8 mouse cellular contexts compared by ENCODE assay signal in genomic region chr4:147809966-147810304, GRCm38 (mm10). TPM values are rescaled to one million over a fixed set of nuclear protein-coding genes. Genes with fewer than 3 reads are reported as not detected.
DNase-seq lines count a peak whose midpoint lies in the region; ATAC-seq and TF ChIP-seq lines count a peak whose summit lies in the region.
"Not testable (repeated sequence)": the region's sequence is repeated elsewhere in the genome, so short reads cannot be mapped to it uniquely, and the experiment has no call there.

No protein-coding gene starts in this region.

- not testable (repeated sequence) for H3K9me3 ChIP-seq in ES-E14 (ENCODE audit: control insufficient read depth, insufficient read depth, low read depth, low read length); forebrain, embryonic 11.5 days (ENCODE audit: control insufficient read depth, low read length); heart, embryonic 11.5 days (replicated peaks; ENCODE audit: control insufficient read depth, low read length); hindbrain, embryonic 15.5 days; kidney, postnatal 0 days (replicated peaks; ENCODE audit: low read length); liver, embryonic 14.5 days (ENCODE audit: control insufficient read depth, low read length); midbrain, embryonic 11.5 days (ENCODE audit: control insufficient read depth, low read length); neural tube, embryonic 15.5 days (replicated peaks)

- ATAC-seq in forebrain, embryonic 11.5 days (replicated peaks; ENCODE audit: low FRiP score); heart, embryonic 11.5 days (replicated peaks; ENCODE audit: insufficient number of reproducible peaks, low FRiP score, low TSS enrichment); hindbrain, embryonic 15.5 days (ENCODE audit: low FRiP score, low read depth); kidney, postnatal 0 days (replicated peaks; ENCODE audit: low FRiP score, low read depth); neural tube, embryonic 15.5 days (ENCODE audit: low FRiP score): not testable (repeated sequence)
- ATAC-seq in liver, embryonic 14.5 days (ENCODE audit: insufficient read depth): peak; percentile 17; the same call in 1 of the 2 replicates
- peak; percentile 30; the same call in 1 of the 2 replicates for ATAC-seq in midbrain, embryonic 11.5 days (ENCODE audit: low FRiP score)

- peak overlapping the region; percentile 47 to 66; a peak in 3 of 4 replicates for H3K4me3 ChIP-seq in ES-E14 (ENCODE audit: insufficient read depth in 1 of 2, low read depth in 1 of 2, low read length in 2 of 2, poor library complexity in 1 of 2, severe bottlenecking in 1 of 2)
- H3K4me3 ChIP-seq in forebrain, embryonic 11.5 days (ENCODE audit: low read depth, low read length): not testable (repeated sequence)
- H3K4me3 ChIP-seq in heart, embryonic 11.5 days (ENCODE audit: low read depth, low read length): peak overlapping the region; percentile 60
- peak overlapping the region; percentile 45 for H3K4me3 ChIP-seq in hindbrain, embryonic 15.5 days
- peak overlapping the region; percentile 46 for H3K4me3 ChIP-seq in kidney, postnatal 0 days (replicated peaks; ENCODE audit: low read depth, low read length)
- peak overlapping the region; percentile 65 to 71; a peak in 3 of 4 replicates for H3K4me3 ChIP-seq in liver, embryonic 14.5 days (ENCODE audit: insufficient read depth in 1 of 2, low read depth in 2 of 2, low read length in 2 of 2)
- peak overlapping the region; percentile 40; the same call in 1 of the 2 replicates for H3K4me3 ChIP-seq in midbrain, embryonic 11.5 days (ENCODE audit: low read depth, low read length)
- H3K4me3 ChIP-seq in neural tube, embryonic 15.5 days (replicated peaks): peak overlapping the region; percentile 41

- H3K4me1 ChIP-seq in ES-E14 (ENCODE audit: control insufficient read depth in 2 of 2, insufficient read depth in 2 of 2, low read length in 2 of 2, poor library complexity in 1 of 2); forebrain, embryonic 11.5 days (replicated peaks; ENCODE audit: control insufficient read depth, insufficient read depth, low read length); heart, embryonic 11.5 days (ENCODE audit: control insufficient read depth, insufficient read depth, low read length); hindbrain, embryonic 15.5 days (replicated peaks); kidney, postnatal 0 days (replicated peaks; ENCODE audit: insufficient read depth, low read length); liver, embryonic 14.5 days (replicated peaks; ENCODE audit: control insufficient read depth in 2 of 2, insufficient read depth in 2 of 2, low read length in 1 of 2); midbrain, embryonic 11.5 days (ENCODE audit: control insufficient read depth, insufficient read depth, low read length); neural tube, embryonic 15.5 days: not testable (repeated sequence)

- in situ Hi-C loops in ES-E14 (cut with MboI; ENCODE audit: low sequenced_read_pairs in 2 of 2, unreplicated experiment in 2 of 2): loop anchor here (10.0 to 25.0 kb wide), 2 partner anchors 373 to 375 kb away; no protein-coding TSS in a partner anchor

- H3K9ac ChIP-seq in ES-E14 (ENCODE audit: insufficient read depth, low read depth, low read length, poor library complexity, severe bottlenecking); forebrain, embryonic 11.5 days (ENCODE audit: low read length); heart, embryonic 11.5 days (ENCODE audit: low read depth, low read length); kidney, postnatal 0 days (ENCODE audit: low read depth, low read length); midbrain, embryonic 11.5 days (ENCODE audit: low read length): not testable (repeated sequence)
- H3K9ac ChIP-seq in hindbrain, embryonic 15.5 days: 0 out of 2 replicates have a peak overlapping the region, but pooled peaks have one; percentile 37
- 0 out of 2 replicates have a peak overlapping the region, but pooled peaks have one; percentile 23 for H3K9ac ChIP-seq in liver, embryonic 14.5 days (replicated peaks)
- H3K9ac ChIP-seq in neural tube, embryonic 15.5 days (replicated peaks): peak overlapping the region; percentile 28; the same call in 1 of the 2 replicates

- H3K36me3 ChIP-seq in ES-E14 (ENCODE audit: control insufficient read depth, insufficient read depth, low read length, poor library complexity, severe bottlenecking); forebrain, embryonic 11.5 days (ENCODE audit: control insufficient read depth, insufficient read depth, low read length); heart, embryonic 11.5 days (ENCODE audit: control insufficient read depth, insufficient read depth, low read length); hindbrain, embryonic 15.5 days; kidney, postnatal 0 days (ENCODE audit: insufficient read depth, low read length); liver, embryonic 14.5 days (replicated peaks; ENCODE audit: control insufficient read depth, insufficient read depth, low read depth); midbrain, embryonic 11.5 days (ENCODE audit: control insufficient read depth, insufficient read depth, low read length); neural tube, embryonic 15.5 days: not testable (repeated sequence)

- not testable (repeated sequence) for TF ChIP-seq EP300 in liver, embryonic 14.5 days (IDR thresholded peaks at IDR 0.05; ENCODE audit: low read depth)

- not testable (repeated sequence) for H3K27me3 ChIP-seq in forebrain, embryonic 11.5 days (ENCODE audit: control insufficient read depth, insufficient read depth, low read length); heart, embryonic 11.5 days (ENCODE audit: control insufficient read depth, insufficient read depth, low read length); hindbrain, embryonic 15.5 days; kidney, postnatal 0 days (ENCODE audit: insufficient read depth, low read length); liver, embryonic 14.5 days (ENCODE audit: control insufficient read depth, insufficient read depth, low read length); midbrain, embryonic 11.5 days (ENCODE audit: control insufficient read depth, insufficient read depth, low read length); neural tube, embryonic 15.5 days (replicated peaks)

- TF ChIP-seq CTCF in kidney, postnatal 0 days (IDR thresholded peaks at IDR 0.05; ENCODE audit: low read depth); liver, embryonic 14.5 days (IDR thresholded peaks at IDR 0.05; ENCODE audit: low read depth): not testable (repeated sequence)

- 47% methylated on average over 2 of the region's 2 CpGs for WGBS in forebrain, embryonic 11.5 days
- WGBS in heart, embryonic 11.5 days (ENCODE audit: insufficient replicate concordance): 41% methylated on average over 2 of the region's 2 CpGs
- WGBS in hindbrain, embryonic 15.5 days: 51% methylated on average over 2 of the region's 2 CpGs
- WGBS in kidney, postnatal 0 days: 48% methylated on average over 2 of the region's 2 CpGs
- 40% methylated on average over 2 of the region's 2 CpGs for WGBS in liver, embryonic 14.5 days (ENCODE audit: insufficient replicate concordance)
- 51% methylated on average over 2 of the region's 2 CpGs for WGBS in midbrain, embryonic 11.5 days
- 51% methylated on average over 2 of the region's 2 CpGs for WGBS in neural tube, embryonic 15.5 days

- not testable (repeated sequence) for DNase-seq in ES-E14 (ENCODE audit: low read depth, low spot score); forebrain, embryonic 11.5 days (ENCODE audit: low spot score); kidney, postnatal 0 days (ENCODE audit: low spot score); liver, embryonic 14.5 days (ENCODE audit: low read depth in 3 of 3, low spot score in 3 of 3); midbrain, embryonic 11.5 days (ENCODE audit: low spot score, missing footprints)

- not testable (repeated sequence) for H3K27ac ChIP-seq in ES-E14 (ENCODE audit: insufficient read depth, low read depth, low read length, poor library complexity, severe bottlenecking); forebrain, embryonic 11.5 days (ENCODE audit: low read depth, low read length); heart, embryonic 11.5 days (ENCODE audit: low read depth, low read length); hindbrain, embryonic 15.5 days (replicated peaks); liver, embryonic 14.5 days; midbrain, embryonic 11.5 days (ENCODE audit: low read depth, low read length); neural tube, embryonic 15.5 days (replicated peaks)
- peak overlapping the region; percentile 82 for H3K27ac ChIP-seq in kidney, postnatal 0 days

- peak overlapping the region; percentile 53; the same call in 1 of the 2 replicates for H3K4me2 ChIP-seq in forebrain, embryonic 11.5 days (ENCODE audit: low read depth, low read length, severe bottlenecking)
- H3K4me2 ChIP-seq in heart, embryonic 11.5 days: peak overlapping the region; percentile 71
- H3K4me2 ChIP-seq in hindbrain, embryonic 15.5 days: peak overlapping the region; percentile 69
- peak overlapping the region; percentile 69 for H3K4me2 ChIP-seq in kidney, postnatal 0 days (ENCODE audit: low read length)
- peak overlapping the region; percentile 82 for H3K4me2 ChIP-seq in liver, embryonic 14.5 days (ENCODE audit: low read depth)
- peak overlapping the region; percentile 53 for H3K4me2 ChIP-seq in midbrain, embryonic 11.5 days
- H3K4me2 ChIP-seq in neural tube, embryonic 15.5 days: peak overlapping the region; percentile 65

RNA-seq across cellular contexts. Expression of gene Zfp984, which starts 0.3 kb away (rescaled TPM):
- 40.9 and 42.6 TPM in 2 replicates for total RNA-seq in ES-E14 (2012; rRNA removed)
- 7.6 and 9.7 TPM in 2 replicates for polyA plus RNA-seq in forebrain, embryonic 11.5 days (2014; fragmentation: Nextera tagmentation; extraction: Ambion mirVana)
- 9.8 and 11.6 TPM in 2 replicates for polyA plus RNA-seq in heart, embryonic 11.5 days (2014; fragmentation: Nextera tagmentation; extraction: Ambion mirVana)
- 3.9 and 4.7 TPM in 2 replicates for polyA plus RNA-seq in hindbrain, embryonic 15.5 days (2015; fragmentation: Nextera tagmentation; extraction: Ambion mirVana)
- 10.7 and 12.0 TPM in 2 replicates for polyA plus RNA-seq in kidney, postnatal 0 days (2015; fragmentation: Nextera tagmentation; extraction: Ambion mirVana)
- polyA plus RNA-seq in liver, embryonic 14.5 days (2012; rRNA removed): 1.8 and 3.1 TPM in 2 replicates
- polyA plus RNA-seq in liver, embryonic 14.5 days (2014; fragmentation: Nextera tagmentation; extraction: Ambion mirVana): 7.1 and 7.8 TPM in 2 replicates
- 8.9 and 9.2 TPM in 2 replicates for polyA plus RNA-seq in midbrain, embryonic 11.5 days (2014; fragmentation: Nextera tagmentation; extraction: Ambion mirVana)
- 4.0 and 6.3 TPM in 2 replicates for polyA plus RNA-seq in neural tube, embryonic 15.5 days (2015; fragmentation: Nextera tagmentation; extraction: Ambion mirVana)

RNA-seq across cellular contexts. Expression of gene Zfp933, which starts 38.2 kb away (rescaled TPM):
- total RNA-seq in ES-E14 (2012; rRNA removed): 3.6 and 4.9 TPM in 2 replicates
- 6.5 and 8.0 TPM in 2 replicates for polyA plus RNA-seq in forebrain, embryonic 11.5 days (2014; fragmentation: Nextera tagmentation; extraction: Ambion mirVana)
- polyA plus RNA-seq in heart, embryonic 11.5 days (2014; fragmentation: Nextera tagmentation; extraction: Ambion mirVana): 4.9 and 6.9 TPM in 2 replicates
- polyA plus RNA-seq in hindbrain, embryonic 15.5 days (2015; fragmentation: Nextera tagmentation; extraction: Ambion mirVana): 7.0 and 7.8 TPM in 2 replicates
- polyA plus RNA-seq in kidney, postnatal 0 days (2015; fragmentation: Nextera tagmentation; extraction: Ambion mirVana): 4.7 and 5.5 TPM in 2 replicates
- 0.73 and 1.0 TPM in 2 replicates for polyA plus RNA-seq in liver, embryonic 14.5 days (2012; rRNA removed)
- polyA plus RNA-seq in liver, embryonic 14.5 days (2014; fragmentation: Nextera tagmentation; extraction: Ambion mirVana): 1.2 and 1.8 TPM in 2 replicates
- polyA plus RNA-seq in midbrain, embryonic 11.5 days (2014; fragmentation: Nextera tagmentation; extraction: Ambion mirVana): 5.6 and 7.4 TPM in 2 replicates
- polyA plus RNA-seq in neural tube, embryonic 15.5 days (2015; fragmentation: Nextera tagmentation; extraction: Ambion mirVana): 6.8 and 7.0 TPM in 2 replicates

RNA-seq across cellular contexts. Expression of gene Miip, which starts 58.7 kb away (rescaled TPM):
- 6.3 and 27.9 TPM in 2 replicates for total RNA-seq in ES-E14 (2012; rRNA removed)
- polyA plus RNA-seq in forebrain, embryonic 11.5 days (2014; fragmentation: Nextera tagmentation; extraction: Ambion mirVana): 53.6 and 54.1 TPM in 2 replicates
- polyA plus RNA-seq in heart, embryonic 11.5 days (2014; fragmentation: Nextera tagmentation; extraction: Ambion mirVana): 23.9 and 24.9 TPM in 2 replicates
- 38.1 and 39.8 TPM in 2 replicates for polyA plus RNA-seq in hindbrain, embryonic 15.5 days (2015; fragmentation: Nextera tagmentation; extraction: Ambion mirVana)
- 29.4 and 30.6 TPM in 2 replicates for polyA plus RNA-seq in kidney, postnatal 0 days (2015; fragmentation: Nextera tagmentation; extraction: Ambion mirVana)
- 33.8 and 36.0 TPM in 2 replicates for polyA plus RNA-seq in liver, embryonic 14.5 days (2012; rRNA removed)
- polyA plus RNA-seq in liver, embryonic 14.5 days (2014; fragmentation: Nextera tagmentation; extraction: Ambion mirVana): 18.5 and 21.8 TPM in 2 replicates
- 34.6 and 39.2 TPM in 2 replicates for polyA plus RNA-seq in midbrain, embryonic 11.5 days (2014; fragmentation: Nextera tagmentation; extraction: Ambion mirVana)
- polyA plus RNA-seq in neural tube, embryonic 15.5 days (2015; fragmentation: Nextera tagmentation; extraction: Ambion mirVana): 36.8 and 41.5 TPM in 2 replicates

RNA-seq across cellular contexts. Expression of gene Fv1, which starts 58.8 kb away (rescaled TPM):
- 1.4 and 1.6 TPM in 2 replicates for total RNA-seq in ES-E14 (2012; rRNA removed)
- 15.4 and 17.1 TPM in 2 replicates for polyA plus RNA-seq in forebrain, embryonic 11.5 days (2014; fragmentation: Nextera tagmentation; extraction: Ambion mirVana)
- polyA plus RNA-seq in heart, embryonic 11.5 days (2014; fragmentation: Nextera tagmentation; extraction: Ambion mirVana): 7.2 and 10.8 TPM in 2 replicates
- 10.7 and 12.5 TPM in 2 replicates for polyA plus RNA-seq in hindbrain, embryonic 15.5 days (2015; fragmentation: Nextera tagmentation; extraction: Ambion mirVana)
- polyA plus RNA-seq in kidney, postnatal 0 days (2015; fragmentation: Nextera tagmentation; extraction: Ambion mirVana): 3.8 and 4.3 TPM in 2 replicates
- polyA plus RNA-seq in liver, embryonic 14.5 days (2012; rRNA removed): 1.6 and 2.2 TPM in 2 replicates
- polyA plus RNA-seq in liver, embryonic 14.5 days (2014; fragmentation: Nextera tagmentation; extraction: Ambion mirVana): 1.5 and 1.6 TPM in 2 replicates
- 15.2 and 15.7 TPM in 2 replicates for polyA plus RNA-seq in midbrain, embryonic 11.5 days (2014; fragmentation: Nextera tagmentation; extraction: Ambion mirVana)
- polyA plus RNA-seq in neural tube, embryonic 15.5 days (2015; fragmentation: Nextera tagmentation; extraction: Ambion mirVana): 9.5 and 11.4 TPM in 2 replicates
